Mouse (Mus musculus): ENCODE results near the gene Poc1a. TPM values are rescaled to one million over a fixed set of nuclear protein-coding genes. Genes with fewer than 3 reads are reported as not detected.

The Poc1a gene
- polyA plus RNA-seq, 1 experiment from 2014 or later, result 23.1 TPM

DNA sequence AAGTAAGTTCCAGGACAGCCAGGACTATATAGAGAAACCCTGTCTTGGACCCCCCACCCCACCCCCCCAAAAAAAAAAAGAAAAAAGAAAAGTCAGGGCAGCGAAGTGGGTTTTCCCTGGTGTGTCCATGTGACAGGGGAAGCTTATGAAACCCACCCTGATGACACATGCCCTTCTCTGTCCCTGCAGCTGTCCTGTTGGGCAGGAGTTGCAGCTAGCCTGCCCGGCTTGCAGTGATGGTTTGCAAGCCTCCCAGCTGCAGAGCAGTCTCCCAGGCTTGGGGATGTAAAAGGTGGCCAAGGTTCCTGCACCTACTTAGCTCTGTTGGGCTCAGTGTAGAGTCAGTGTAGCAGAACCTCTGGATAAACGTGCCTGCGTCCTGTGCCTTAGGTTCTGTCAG lies 58.9 kb downstream of the Poc1a start:
- H3K36me3 ChIP-seq (replicated peaks), result no peaks in the 10 kb centered on the region
- no peak overlapping the region for H3K27ac ChIP-seq (replicated peaks)
- no peaks in the 10 kb centered on the region for H3K27me3 ChIP-seq
- 76% methylated on average over 4 of the region's 4 CpGs for WGBS (ENCODE audit: insufficient replicate concordance)
- no peaks in the 10 kb centered on the region for H3K9me3 ChIP-seq (replicated peaks)
- H3K4me1 ChIP-seq (replicated peaks), result no peaks in the 10 kb centered on the region
- no peak overlapping the region for H3K9ac ChIP-seq
- no peak overlapping the region for H3K4me2 ChIP-seq
- no peak for ATAC-seq (ENCODE audit: insufficient read depth)
- H3K4me3 ChIP-seq (replicated peaks), result no peak overlapping the region

DNA sequence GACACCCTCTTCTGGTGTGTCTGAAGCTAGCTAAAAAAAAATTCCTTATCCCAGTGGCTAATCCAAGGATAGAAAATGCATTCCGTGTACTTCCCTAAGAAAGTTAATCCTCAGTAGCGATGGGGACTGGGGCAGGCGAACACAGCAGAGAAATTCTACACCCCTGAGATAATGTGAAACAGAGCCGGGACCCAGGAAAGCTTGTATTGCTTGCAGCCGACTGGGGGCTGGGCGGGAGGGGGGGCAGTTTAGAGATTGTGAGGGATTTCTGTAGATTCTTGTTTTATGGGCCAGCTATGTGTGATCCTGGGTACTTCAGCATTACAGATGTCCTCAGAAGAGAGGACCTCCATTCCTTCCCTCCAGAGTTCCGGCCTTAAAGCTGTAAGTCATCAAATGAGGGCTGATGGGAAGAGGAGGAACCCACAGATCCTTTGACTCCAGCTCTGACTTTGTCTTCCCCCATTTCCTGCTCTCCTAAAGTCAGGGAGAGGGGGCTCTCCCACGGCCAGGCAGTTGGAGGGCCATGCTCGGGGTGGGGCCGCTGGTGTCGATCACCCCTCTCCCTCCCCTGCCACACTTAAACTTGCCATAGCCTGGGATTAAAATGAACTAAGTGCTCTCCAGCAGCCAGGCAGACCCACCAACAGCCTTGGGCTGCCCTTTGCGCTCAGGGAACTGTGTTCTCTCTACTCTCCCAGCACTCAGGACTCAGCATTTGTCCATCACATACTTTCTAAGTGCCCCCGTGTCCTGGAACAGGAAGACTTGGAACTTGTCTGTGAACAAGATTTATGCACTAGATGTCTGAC lies 59.8 kb downstream of the Poc1a start:
- Histone ChIP-seq H3K4me2 (no peak overlapping the region), H3K27me3 (no peaks in the 10 kb centered on the region), H3K9me3 (replicated peaks) (no peaks in the 10 kb centered on the region), H3K27ac (replicated peaks) (no peak overlapping the region), H3K4me3 (replicated peaks) (no peak overlapping the region), H3K9ac (no peak overlapping the region), H3K36me3 (replicated peaks) (no peaks in the 10 kb centered on the region), H3K4me1 (replicated peaks) (no peaks in the 10 kb centered on the region)
- 68% methylated on average over 13 of the region's 13 CpGs for WGBS (ENCODE audit: insufficient replicate concordance)
- no peak for ATAC-seq (ENCODE audit: insufficient read depth)

DNA sequence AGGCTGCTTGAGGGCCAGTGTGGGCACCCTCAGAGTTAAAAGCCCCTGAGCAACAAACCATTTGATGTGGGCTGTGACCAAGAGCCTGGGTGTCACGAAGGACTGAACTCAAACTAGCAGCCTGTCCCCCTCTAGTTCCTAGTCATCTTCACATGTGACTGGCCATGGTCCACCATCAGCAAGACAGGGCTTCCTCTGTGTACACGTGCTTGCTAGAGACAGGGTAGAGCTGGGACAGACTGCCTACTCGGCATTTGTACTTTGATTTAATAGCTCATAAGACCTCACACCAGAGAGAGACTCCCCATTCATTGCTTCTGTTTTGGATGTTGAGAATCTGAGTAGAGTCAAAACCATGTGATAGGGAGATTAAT lies 60.4 kb downstream of the Poc1a start:
- no peaks in the 10 kb centered on the region for H3K36me3 ChIP-seq (replicated peaks)
- no peak overlapping the region for H3K27ac ChIP-seq (replicated peaks)
- WGBS (ENCODE audit: insufficient replicate concordance), result 51% methylated on average over 3 of the region's 3 CpGs
- H3K4me3 ChIP-seq (replicated peaks), result no peak overlapping the region
- H3K4me1 ChIP-seq (replicated peaks), result no peaks in the 10 kb centered on the region
- no peak for ATAC-seq (ENCODE audit: insufficient read depth)
- H3K9me3 ChIP-seq (replicated peaks), result no peaks in the 10 kb centered on the region
- H3K4me2 ChIP-seq, result no peak overlapping the region
- no peak overlapping the region for H3K9ac ChIP-seq
- no peaks in the 10 kb centered on the region for H3K27me3 ChIP-seq

DNA sequence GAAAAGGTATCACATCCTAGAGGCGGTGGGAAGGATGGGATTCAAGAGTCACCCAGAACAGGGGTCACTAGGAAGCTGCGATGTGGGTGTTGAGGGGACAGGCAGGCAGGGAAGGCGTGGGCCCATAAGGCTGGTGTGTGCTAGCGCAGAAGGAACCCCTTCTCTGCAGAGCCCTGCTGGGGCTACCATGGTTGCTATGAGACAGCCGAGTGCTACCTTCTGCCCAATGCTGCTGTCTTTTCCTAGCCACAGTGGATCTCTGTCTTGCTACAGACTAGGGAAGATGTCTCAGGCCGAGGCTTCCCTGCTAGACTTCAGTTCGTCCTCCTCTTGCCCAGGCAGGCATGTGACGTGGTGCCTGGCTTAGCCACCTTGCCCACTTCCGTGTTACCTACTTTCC lies 61.7 kb downstream of the Poc1a start:
- ATAC-seq (ENCODE audit: insufficient read depth), result no peak
- Histone ChIP-seq H3K9me3 (replicated peaks) (no peaks in the 10 kb centered on the region), H3K4me2 (no peak overlapping the region), H3K4me1 (replicated peaks) (no peaks in the 10 kb centered on the region), H3K4me3 (replicated peaks) (no peak overlapping the region), H3K27ac (replicated peaks) (no peak overlapping the region), H3K9ac (no peak overlapping the region), H3K27me3 (no peaks in the 10 kb centered on the region), H3K36me3 (replicated peaks) (no peaks in the 10 kb centered on the region)
- WGBS (ENCODE audit: insufficient replicate concordance), result 76% methylated on average over 9 of the region's 9 CpGs

DNA sequence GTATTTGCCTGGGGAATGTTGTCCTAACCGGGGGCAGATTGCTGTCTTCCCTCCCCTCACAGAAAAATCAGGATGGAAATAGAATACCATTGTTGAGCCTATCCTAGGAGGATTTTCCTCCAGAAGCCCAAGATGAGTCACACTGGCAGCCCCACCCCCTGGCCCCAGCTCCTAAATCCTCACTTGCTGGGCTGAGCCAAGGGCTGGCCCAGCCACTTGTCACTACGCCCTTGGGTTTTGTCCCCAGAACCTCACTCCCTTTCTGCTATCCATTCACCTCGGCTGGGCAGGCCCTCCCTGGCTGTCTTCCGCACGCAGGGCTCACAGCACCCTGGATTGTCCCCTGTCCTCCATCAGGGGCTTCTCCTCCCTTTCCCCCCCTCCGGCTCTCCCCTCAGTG lies 64.3 kb downstream of the Poc1a start:
- Histone ChIP-seq H3K9me3 (replicated peaks) (no peaks in the 10 kb centered on the region), H3K27me3 (no peaks in the 10 kb centered on the region), H3K9ac (no peak overlapping the region), H3K4me2 (no peak overlapping the region), H3K36me3 (replicated peaks) (no peaks in the 10 kb centered on the region), H3K4me1 (replicated peaks) (0 out of 2 replicates have a peak, but pooled peaks cover 2% of the 10 kb centered on the region), H3K4me3 (replicated peaks) (no peak overlapping the region), H3K27ac (replicated peaks) (no peak overlapping the region)
- no peak for ATAC-seq (ENCODE audit: insufficient read depth)
- WGBS (ENCODE audit: insufficient replicate concordance), result 61% methylated on average over 6 of the region's 6 CpGs

DNA sequence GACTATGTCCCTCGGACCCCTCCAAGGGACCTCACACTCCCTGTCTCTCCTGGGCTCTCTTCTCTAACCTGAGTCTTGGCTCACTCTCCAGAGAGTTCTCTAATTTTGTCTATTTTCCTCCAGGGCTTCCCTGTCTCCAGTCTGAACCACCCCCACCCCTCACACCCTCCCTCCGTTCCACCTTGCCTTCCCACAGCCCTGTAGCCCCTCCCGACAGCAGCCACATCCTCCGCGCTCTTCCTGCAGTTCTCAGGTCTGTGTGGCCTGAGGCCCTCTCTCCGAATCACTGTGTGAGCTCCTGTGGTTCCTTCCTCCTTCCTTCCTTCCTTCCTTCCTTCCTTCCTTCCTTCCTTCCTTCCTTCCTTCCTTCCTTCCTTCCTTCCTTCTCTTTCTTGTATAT lies 64.8 kb downstream of the Poc1a start:
- no peaks in the 10 kb centered on the region for H3K9me3 ChIP-seq (replicated peaks)
- ATAC-seq (ENCODE audit: insufficient read depth), result no peak
- H3K27me3 ChIP-seq, result no peaks in the 10 kb centered on the region
- H3K27ac ChIP-seq (replicated peaks), result no peak overlapping the region
- H3K4me3 ChIP-seq (replicated peaks), result no peak overlapping the region
- no peak overlapping the region for H3K9ac ChIP-seq
- H3K36me3 ChIP-seq (replicated peaks), result no peaks in the 10 kb centered on the region
- 0 out of 2 replicates have a peak, but pooled peaks cover 2% of the 10 kb centered on the region for H3K4me1 ChIP-seq (replicated peaks)
- H3K4me2 ChIP-seq, result no peak overlapping the region
- WGBS (ENCODE audit: insufficient replicate concordance), result 57% methylated on average over 6 of the region's 6 CpGs

DNA sequence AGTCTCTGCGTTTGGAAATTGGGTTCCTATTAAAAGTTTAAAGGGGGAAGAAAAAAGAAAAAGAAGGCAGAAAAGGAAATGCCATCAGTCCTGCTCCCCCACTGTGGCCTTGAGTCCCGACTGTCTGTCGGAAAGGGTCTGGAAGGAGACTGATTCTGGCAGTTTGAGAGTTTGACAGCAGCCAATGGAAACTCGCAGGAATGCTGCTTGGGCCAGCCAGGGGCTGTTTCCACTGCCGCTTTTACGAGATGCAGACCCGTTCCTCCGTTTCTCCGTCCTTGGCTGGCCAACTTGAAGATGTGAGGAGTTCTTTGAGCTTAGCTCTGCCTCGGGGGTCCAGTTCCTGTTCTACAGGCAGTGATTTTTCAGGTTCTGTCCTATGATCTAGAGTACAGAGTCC lies 67.4 kb downstream of the Poc1a start:
- WGBS (ENCODE audit: insufficient replicate concordance), result 74% methylated on average over 10 of the region's 10 CpGs
- Histone ChIP-seq H3K4me1 (replicated peaks) (peaks cover 7% of the 10 kb centered on the region; the same call in 1 of the 2 replicates), H3K4me2 (no peak overlapping the region), H3K9me3 (replicated peaks) (no peaks in the 10 kb centered on the region), H3K36me3 (replicated peaks) (no peaks in the 10 kb centered on the region), H3K27me3 (no peaks in the 10 kb centered on the region), H3K27ac (replicated peaks) (0 out of 2 replicates have a peak overlapping the region, but pooled peaks have one; percentile 6), H3K9ac (no peak overlapping the region), H3K4me3 (replicated peaks) (no peak overlapping the region)
- ATAC-seq (ENCODE audit: insufficient read depth), result no peak

DNA sequence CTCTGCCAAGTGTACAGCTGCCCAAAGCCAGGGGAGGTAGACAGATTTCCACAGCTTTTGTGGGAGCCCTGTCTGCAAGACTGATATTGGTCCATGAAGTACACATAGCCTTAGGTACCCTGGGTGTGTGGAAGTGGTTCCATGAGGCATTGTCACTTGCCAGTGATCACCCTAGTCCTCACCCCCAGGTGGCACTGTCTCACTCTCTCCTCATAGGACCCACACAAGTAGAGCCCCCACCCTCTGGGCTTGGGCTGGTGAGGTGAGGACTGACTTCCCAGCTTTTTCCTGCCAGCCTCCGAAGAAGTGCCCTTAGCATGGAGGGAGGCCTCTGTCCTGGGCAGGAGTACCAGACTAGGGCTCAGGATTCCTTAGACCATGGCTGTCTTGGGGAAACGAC lies 68.2 kb downstream of the Poc1a start:
- Histone ChIP-seq H3K4me2 (no peak overlapping the region), H3K9ac (no peak overlapping the region), H3K9me3 (replicated peaks) (no peaks in the 10 kb centered on the region), H3K27ac (replicated peaks) (no peak overlapping the region), H3K4me3 (replicated peaks) (no peak overlapping the region), H3K4me1 (replicated peaks) (peaks cover 7% of the 10 kb centered on the region; the same call in 1 of the 2 replicates), H3K27me3 (no peaks in the 10 kb centered on the region), H3K36me3 (replicated peaks) (no peaks in the 10 kb centered on the region)
- ATAC-seq (ENCODE audit: insufficient read depth), result no peak
- 44% methylated on average over 2 of the region's 2 CpGs for WGBS (ENCODE audit: insufficient replicate concordance)

DNA sequence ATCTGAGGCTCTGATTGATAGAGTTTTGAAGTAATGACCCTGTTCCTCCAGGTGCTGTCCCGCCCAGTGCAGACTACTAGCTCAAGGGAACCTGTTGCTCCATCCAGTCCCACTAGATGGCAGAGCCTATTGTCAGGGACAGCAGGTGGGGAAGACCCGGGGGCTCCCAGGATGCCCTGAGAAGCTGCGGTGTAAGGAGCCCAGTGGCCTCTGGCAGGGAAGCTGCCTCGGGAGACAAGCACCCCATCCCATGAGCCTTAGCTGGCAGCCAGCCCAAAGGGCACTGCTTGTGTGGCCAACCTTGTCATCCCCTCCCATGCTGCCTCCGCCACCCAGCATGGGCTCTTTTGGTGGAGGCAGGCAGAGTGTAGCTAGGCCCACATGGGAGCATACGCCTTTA lies 70.3 kb downstream of the Poc1a start:
- H3K4me2 ChIP-seq, result no peak overlapping the region
- no peaks in the 10 kb centered on the region for H3K27me3 ChIP-seq
- no peaks in the 10 kb centered on the region for H3K9me3 ChIP-seq (replicated peaks)
- no peak overlapping the region for H3K4me3 ChIP-seq (replicated peaks)
- H3K27ac ChIP-seq (replicated peaks), result no peak overlapping the region
- no peak for ATAC-seq (ENCODE audit: insufficient read depth)
- H3K36me3 ChIP-seq (replicated peaks), result no peaks in the 10 kb centered on the region
- no peak overlapping the region for H3K9ac ChIP-seq
- H3K4me1 ChIP-seq (replicated peaks), result peaks cover 7% of the 10 kb centered on the region
- 63% methylated on average over 6 of the region's 6 CpGs for WGBS (ENCODE audit: insufficient replicate concordance)

DNA sequence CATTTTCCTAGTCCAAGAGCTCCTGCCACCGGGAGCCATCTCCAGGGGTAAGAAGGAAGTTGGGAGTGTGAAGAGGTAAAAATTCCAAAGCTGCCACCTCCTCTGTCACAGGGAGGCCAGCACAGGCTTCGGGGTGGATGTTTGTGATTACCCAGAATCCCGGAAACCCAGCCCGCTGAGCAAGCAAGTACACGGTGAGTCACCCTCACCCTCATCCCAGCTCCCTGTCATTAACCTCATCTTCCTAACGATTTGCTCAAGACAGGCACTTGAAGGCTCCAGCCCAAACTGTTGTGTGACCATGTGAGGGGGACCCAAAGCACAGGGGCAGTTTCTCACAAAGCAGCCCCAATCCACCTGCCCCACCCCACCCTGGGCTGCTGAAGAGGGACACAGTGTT lies 72.9 kb downstream of the Poc1a start:
- no peaks in the 10 kb centered on the region for H3K36me3 ChIP-seq (replicated peaks)
- no peak overlapping the region for H3K27ac ChIP-seq (replicated peaks)
- no peak overlapping the region for H3K4me3 ChIP-seq (replicated peaks)
- H3K9me3 ChIP-seq (replicated peaks), result no peaks in the 10 kb centered on the region
- no peaks in the 10 kb centered on the region for H3K27me3 ChIP-seq
- WGBS (ENCODE audit: insufficient replicate concordance), result 42% methylated on average over 6 of the region's 6 CpGs
- H3K4me1 ChIP-seq (replicated peaks), result peaks cover 7% of the 10 kb centered on the region
- no peak overlapping the region for H3K4me2 ChIP-seq
- no peak overlapping the region for H3K9ac ChIP-seq
- ATAC-seq (ENCODE audit: insufficient read depth), result peak; percentile 18; the same call in 1 of the 2 replicates

DNA sequence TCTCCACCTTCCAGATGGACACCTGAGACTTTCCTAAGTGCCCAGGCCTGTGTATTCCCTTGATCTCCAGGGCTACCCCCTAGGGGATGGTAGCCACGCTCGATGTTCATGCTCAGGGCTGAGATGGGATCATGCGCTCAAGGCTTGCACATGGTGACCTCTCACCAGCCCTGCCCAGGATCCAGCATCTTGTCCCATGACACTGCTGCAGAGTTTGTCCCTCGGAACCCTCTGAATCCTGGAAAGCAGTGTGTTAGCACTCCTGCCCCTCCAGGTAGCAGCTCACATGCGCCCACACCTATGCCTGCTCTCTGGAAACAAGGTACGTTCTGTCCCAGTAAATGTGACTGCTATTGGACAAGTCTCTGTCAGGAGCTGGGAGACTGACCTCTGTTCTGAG lies 73.9 kb downstream of the Poc1a start:
- Histone ChIP-seq H3K4me1 (replicated peaks) (peaks cover 5% of the 10 kb centered on the region), H3K4me3 (replicated peaks) (no peak overlapping the region), H3K4me2 (no peak overlapping the region), H3K36me3 (replicated peaks) (no peaks in the 10 kb centered on the region), H3K27ac (replicated peaks) (no peak overlapping the region), H3K27me3 (no peaks in the 10 kb centered on the region), H3K9me3 (replicated peaks) (no peaks in the 10 kb centered on the region), H3K9ac (no peak overlapping the region)
- ATAC-seq (ENCODE audit: insufficient read depth), result no peak
- 75% methylated on average over 6 of the region's 6 CpGs for WGBS (ENCODE audit: insufficient replicate concordance)

Measured in liver, embryonic 15.5 days (tissue).